Mouse (Mus musculus) CD8-positive naive resting alpha-beta T cell, adult 2 months (primary cell): Measurements from ENCODE around the gene E130311K13Rik.

Experiments
- DNase-seq, 2 experiments: peaks; one replicate each; pipeline ENCODE4 v3.0.0; 2022; ENCODE audit warnings: low read depth in 2 of 2, low spot score in 2 of 2

E130311K13Rik gene

DNA sequence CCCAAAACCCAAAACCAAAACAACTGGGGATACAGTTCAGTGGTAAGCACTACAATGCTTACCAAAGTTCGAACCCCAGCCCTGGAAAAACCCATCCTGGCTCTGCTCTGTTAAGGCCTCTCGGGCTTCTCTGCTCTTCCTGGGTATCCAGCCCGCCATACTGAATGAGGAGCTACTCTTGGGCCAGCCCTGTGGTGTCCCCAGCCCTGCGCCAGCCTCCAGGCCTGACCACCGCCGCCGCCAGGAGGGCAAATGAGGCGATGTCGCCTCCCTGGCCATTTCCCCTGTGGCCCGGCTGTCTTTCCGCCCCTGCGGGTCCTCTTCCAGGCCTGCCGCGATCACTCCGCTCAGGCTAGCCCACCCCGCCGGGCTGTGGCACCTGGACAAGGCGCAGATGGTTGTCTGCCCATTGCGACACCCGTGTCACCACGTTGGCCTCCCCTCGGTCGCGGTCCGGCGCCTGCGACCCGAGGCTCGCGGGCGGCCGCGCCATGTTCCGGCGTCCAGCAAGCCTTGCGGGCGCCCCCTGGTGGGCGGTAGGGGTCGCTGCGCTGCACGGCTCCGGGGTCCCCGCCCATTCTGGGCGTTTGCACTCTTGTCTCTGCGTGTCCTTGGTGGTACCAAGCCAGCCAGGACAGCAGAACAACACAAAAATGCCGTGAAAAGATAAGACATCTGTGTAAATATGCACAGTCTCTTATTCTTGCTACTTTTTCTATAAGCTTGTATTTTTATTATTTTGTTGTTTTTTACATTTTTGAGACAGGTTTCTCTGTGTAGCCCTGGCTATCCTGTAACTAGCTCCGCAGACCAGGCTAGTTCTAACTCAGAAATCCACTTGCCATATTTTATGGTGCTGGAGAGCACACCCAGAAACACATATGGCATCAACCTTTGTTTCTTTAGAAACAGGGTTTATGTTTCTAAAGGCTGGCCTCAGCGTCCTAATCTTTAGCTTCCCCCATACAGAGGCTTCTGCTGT is at the start of gene E130311K13Rik:
E130311K13Rik (minus strand) TSS at position 595 of the 982 bp plus-strand sequence.
- DNase-seq = peak; percentile 79 to 83

DNA sequence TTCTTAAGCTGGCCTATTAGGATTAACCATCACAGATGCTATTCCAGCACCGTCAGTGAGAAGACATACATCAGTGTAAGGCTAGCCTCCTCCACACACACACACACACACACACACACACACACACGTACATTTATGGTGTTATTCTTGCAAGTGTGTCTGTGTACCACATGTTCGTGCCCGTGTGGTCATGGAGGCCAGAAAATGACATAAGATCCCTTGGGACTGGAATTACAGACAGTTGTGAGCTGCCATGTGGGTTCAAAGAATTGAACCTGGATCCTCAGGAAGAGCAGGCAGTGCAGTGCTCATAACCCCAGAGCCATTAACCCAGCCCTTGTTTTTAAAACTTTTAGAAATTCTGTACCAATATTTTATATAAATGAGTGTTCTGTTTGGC is 48.6 kb upstream of the E130311K13Rik start:
- no peak for DNase-seq

DNA sequence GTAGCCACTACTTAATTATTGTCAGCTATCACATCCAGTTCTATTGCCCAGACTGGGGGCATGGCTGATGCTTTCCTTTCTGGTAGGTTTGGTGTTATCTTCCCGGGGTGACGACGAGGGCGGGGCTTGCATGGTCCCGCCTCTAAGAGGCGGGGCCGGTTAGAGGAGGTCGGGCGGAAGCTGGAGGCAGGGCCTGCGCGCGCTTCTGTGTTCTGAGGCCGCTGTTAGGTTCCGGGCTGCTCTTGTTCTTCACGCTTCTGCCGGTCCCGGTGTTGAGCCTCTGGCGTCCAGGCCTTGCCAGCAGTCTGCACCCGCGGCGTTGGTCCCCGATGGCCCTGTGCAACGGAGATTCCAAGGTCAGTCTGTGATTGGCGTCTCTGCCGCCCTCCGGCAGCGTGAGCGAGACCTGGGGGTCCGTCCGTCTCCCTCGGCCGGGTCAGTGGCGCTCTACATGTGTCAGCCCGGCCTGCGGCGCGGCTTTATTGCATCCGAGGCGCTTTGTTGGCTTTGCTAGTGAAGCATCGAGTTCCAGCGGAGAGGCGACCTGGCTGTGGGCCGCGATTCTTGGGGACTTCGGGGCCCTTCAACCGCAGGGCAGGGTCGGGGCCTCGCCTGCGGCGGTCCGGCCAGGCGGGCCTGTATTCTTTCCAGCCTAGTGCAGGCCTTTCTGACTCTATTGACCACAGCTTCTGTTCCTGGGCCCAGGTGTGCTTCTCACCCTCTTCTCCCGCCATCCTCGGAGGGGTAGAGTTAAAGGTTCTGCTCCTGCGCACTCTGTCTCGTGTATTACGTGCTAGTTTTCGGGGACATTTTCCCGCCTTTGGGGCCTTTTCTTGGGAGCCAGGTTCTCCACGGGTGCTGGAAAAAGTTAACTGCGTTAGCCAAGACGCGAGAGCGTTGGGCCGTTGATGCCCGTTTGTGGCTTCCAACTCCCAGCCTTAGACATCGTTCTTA is 47.0 kb upstream of the E130311K13Rik start, which contains the start of gene Gmps:
Gmps (plus strand) TSS at position 152 of the 954 bp plus-strand sequence.
- peak; percentile 90 to 94 for DNase-seq

DNA sequence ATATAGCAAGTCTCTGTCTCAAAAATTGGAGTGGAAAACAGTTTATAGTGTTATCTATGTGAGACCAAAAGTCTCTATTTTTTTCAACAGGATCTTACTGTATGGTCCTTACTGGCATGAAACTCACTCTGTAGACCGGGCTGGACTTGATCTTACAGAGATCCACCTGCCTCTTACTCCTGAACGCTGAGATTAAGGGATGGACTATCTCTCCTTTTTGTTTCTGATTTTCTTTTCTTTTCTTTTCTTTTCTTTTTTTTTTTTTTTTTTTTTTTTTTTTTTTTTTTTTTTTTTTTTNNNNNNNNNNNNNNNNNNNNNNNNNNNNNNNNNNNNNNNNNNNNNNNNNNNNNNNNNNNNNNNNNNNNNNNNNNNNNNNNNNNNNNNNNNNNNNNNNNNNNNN is 36.7 kb upstream of the E130311K13Rik start:
- DNase-seq = no peak

DNA sequence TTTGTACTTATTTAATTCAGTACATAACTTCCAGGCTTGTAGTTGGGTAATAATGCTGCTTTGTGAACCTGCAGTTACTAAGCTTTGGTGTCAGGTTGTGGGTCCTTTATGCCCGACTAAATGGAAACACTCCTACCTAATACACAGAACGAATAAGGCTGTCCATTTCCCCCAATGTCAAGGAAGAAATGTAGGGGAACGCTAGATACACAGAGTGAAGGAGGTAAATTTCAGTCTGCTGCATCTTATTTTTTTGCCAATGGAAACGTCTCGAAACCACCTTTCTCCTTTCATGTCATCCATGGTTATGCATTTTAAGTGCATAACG is 35.6 kb upstream of the E130311K13Rik start:
- no peak for DNase-seq

DNA sequence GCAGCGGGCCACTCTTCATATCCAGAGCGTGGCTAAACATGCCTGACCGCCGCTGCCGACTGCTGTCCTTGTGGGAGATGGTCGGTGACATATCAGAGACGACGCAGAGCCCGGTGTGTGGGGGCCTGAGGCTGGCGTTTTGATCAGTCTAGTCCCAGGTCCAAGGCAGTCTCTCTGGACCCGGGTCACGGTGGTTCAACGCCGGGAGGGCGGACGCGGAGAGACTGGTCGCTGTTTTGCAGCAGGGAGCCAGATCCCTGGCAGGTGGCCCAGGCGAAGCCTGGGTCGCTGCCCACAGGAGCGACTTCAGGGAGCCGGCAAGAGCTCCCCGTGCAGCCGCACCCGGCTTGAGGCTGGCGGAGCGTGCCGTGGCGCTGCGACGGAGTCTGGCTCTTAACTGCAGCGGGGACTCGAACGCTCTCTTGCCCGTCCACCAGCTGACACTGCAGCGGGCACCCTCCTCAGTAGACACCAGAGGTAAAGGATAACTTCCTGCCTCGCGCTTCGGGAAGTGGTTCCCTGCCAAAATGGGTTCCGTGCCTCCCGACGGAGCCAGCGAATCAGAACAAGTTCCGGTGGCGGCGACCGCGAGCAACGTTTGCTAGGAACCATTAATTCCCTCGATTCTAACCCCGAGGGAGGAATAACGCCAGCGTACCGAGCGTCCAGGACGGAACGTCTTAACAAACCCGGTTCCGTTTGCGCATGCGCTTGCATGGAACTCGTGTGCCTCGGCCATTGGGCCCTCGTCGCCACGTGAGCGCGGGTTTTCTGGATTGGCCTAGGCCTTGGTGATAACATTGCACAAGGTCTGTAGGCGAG is 35.0 kb upstream of the E130311K13Rik start, which contains the start of gene Slc33a1:
Slc33a1 (minus strand) TSS at position 669 of the 822 bp plus-strand sequence.
- peak; percentile 98 for DNase-seq

DNA sequence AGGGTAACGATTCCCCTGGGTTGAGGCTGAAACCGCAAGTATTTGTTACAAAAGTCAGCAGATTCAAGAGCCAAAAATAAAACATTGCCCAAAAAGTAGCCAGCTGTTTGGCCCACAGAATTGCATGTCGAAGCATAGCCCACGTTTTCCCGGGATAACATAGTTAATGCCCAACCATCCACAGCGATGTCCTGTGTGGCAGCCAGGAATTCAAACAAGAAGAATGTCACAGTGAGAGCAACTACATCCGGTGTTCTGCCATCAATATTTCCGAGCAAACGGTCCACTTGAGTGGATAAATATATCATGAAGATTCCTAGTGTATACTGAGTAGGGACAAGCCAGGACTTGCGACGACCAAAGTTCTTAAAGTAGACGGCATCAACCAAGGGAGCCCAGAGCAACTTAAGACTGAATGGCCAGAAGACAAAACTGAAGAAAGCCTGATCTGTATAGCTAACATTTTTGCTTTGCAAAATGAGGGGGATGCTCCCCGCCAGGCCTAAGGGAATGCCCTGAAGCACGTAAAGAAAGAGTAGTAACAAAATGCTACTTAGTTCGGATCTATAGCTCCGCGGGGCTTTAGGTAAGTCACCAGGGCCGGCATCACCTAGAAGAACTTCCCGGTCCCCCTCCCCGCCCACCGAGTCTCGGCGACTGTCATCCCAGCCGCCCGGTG is 34.3 kb upstream of the E130311K13Rik start:
- peak in 1 of 2 experiments; percentile 17 for DNase-seq

DNA sequence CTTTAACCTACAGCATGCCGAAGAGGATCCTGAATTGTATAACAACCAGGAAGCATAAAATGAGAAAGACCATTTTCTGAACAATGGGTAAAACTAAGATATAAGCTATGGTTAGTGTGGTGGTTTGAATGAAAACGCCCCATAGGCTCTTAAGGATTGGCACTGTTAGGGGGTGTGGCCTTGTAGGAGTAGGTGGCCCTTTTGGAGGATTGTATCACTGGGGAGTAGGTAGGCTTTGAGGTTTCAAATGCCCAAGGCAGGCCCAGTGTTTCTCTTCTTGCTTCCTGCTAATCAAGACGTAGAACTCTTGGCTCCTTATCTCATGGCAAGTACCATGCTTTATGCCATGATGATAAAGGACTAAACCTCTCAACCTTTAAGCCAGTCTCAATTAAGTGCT is 20.6 kb upstream of the E130311K13Rik start:
- DNase-seq = no peak

DNA sequence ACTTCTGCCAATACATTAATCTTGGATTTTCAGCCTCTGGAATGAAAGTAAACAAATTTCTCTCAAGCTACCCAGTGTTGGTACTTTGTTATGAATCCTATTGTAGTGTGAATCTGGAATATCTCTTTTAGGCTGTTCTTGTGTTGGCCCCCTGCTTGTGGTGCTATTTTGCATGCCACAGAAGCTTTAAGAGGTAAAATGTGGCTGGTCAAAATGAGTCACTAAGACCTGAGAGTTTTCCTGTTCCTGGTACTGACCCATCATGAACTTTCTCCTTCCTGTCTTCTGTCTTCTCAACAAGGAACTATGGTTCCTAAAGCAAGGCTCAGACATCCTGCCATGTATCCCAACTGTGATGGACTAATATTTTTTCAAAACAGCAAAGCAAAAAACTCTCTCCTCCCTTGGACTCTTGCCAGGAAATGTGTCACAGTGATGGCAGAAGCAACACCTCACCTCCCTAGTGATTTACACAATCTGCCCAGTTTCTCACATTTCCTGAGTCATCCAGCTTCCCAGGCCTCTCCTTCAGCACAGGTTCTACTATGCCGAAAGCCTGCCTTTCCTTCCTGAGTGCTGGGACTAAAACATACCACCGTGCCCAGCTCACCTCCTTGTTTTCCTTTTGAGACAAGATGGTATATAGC is 12.1 kb upstream of the E130311K13Rik start:
- no peak for DNase-seq

DNA sequence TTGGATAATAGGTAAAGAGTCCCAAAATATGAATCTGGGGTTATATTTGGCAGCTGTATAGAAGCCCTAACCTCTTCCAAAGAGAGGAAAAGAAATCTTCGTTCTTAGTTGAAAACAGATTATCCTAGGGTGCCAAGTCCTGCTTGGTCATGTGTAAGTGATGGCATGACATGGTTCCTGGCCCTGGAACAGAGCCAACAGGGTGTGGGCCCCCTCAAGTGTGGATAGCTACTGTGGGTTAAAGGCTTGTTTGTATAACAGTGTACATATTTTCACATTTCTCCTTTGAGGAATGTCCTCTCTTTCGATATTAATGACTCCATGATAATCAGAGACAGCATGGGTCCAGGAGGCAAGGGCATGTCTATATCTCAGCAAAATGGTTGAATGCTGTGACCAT is 9.7 kb upstream of the E130311K13Rik start:
- no peak for DNase-seq

DNA sequence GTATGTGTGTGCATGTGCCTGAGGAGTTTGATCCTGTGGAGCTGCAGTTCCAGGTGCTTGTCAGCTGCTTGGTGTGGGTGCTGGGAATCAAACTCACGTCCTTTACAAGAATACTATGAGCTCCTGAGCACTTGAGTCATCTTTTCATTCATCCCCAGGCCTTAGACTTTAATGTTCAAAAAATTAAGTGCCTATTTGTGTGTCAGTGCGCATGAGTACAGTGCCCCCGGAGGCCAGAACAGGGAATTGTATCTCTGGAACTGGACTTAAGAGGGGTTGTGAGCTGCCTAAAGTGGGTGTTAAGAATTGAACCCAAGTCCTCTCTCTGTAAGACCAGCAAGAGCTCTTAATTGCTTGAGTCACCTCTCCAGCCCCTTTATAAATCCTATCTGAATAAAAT is 9.6 kb downstream of the E130311K13Rik start:
- peak; percentile 4 to 21 for DNase-seq

DNA sequence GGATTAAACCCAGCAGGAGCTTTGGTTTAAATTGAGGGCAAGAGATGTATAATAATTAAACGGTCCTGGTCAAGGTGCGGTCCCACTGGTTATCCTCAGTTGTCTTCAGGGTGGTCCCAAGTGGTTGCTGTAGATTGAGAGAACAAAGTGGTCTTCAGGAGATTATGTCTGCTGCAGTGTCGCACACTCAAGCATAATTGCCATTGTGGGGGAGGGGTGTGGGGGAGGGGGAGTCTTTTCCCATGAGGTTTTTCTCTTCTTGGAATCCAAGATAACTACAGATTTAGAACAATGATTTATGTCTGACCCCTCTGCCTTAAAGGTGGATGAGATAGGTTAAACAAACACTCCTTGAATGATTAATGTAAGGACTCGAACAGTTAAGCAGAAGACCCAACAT is 19.0 kb downstream of the E130311K13Rik start:
- DNase-seq = no peak

DNA sequence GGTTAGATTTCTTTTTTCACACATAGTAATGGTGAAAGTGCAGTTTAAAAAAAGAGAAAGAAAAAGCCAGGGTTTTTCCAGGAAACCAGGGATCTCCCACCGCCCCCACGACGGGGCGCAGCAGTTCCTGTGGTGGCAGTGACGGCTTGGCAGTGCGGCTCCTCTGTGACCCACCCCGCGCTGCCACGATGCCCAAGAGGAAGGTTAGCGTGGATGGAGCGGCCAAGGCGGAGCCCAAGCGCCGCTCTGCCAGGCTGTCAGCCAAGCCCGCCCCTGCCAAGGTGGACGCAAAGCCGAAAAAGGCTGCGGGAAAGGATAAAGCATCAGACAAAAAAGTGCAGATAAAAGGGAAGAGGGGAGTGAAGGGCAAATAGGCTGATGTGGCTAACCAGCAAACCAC is 24.0 kb downstream of the E130311K13Rik start:
- no peak for DNase-seq

DNA sequence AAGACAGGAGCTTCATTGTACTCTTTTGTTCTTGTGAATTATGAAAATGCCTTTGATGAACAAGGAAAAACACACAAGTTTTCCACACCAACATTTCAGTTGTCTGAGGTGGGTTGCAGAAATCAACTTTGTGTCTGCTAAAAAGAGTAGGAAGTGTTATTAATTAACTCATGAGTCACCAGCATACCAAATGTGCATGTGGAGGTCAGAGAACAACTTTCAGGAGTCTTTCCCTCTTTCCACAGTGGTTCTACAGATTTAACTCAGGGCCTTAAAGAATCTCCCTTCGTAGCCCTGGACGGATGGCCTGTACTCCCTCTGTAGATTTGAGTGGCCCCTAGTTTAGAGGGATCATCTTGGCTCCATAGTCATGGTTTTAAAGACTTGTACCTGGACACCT is 25.1 kb downstream of the E130311K13Rik start:
- no peak for DNase-seq

DNA sequence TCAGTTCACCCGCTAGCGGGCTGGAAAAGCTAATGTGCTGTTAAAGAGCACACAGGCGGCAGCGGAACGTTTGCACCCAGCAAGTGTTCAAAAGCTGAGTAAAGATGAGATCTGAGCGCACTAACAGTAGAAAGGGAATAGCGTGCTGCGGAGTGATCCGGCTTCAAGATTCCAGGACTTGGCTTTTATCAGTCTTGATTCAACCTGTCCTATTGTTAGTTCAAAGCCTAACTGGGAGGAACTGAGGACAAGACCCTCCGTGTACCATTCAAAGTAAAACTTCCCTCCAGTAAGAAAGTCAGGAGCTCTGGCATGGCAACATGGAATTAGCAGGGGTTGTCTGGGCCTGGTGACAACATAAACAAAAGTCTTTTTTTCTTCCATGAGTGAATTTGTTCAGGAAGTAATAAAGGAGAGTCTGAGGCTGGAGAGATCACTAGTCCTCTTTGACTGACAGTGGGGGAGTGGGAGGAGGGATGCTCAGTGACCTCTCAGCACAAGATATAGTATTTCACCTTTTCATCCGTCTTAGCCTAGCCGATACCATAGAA is 29.2 kb downstream of the E130311K13Rik start:
- DNase-seq = no peak

DNA sequence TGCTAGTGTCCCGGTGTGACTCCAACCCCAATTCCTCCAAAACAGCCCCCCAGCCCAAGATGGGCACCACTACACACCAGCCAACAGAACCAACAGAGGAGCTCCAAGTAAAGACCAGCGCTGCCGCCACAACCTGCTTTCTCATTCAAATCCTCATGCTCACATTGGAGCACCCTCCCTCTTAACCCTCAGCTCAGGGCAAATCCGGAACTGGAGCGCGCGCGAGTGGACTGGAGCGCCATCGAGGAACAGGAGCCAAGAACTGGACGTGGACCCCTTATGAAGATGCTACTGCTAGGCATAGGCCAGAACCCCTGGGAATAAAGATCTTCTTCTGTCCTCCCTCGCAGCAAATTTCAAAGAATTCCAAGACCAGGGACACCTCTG is 30.0 kb downstream of the E130311K13Rik start, which contains the start of gene Plch1:
Plch1 (minus strand) TSS at position 164 of the 387 bp plus-strand sequence.
- DNase-seq = peak; percentile 1 to 5

DNA sequence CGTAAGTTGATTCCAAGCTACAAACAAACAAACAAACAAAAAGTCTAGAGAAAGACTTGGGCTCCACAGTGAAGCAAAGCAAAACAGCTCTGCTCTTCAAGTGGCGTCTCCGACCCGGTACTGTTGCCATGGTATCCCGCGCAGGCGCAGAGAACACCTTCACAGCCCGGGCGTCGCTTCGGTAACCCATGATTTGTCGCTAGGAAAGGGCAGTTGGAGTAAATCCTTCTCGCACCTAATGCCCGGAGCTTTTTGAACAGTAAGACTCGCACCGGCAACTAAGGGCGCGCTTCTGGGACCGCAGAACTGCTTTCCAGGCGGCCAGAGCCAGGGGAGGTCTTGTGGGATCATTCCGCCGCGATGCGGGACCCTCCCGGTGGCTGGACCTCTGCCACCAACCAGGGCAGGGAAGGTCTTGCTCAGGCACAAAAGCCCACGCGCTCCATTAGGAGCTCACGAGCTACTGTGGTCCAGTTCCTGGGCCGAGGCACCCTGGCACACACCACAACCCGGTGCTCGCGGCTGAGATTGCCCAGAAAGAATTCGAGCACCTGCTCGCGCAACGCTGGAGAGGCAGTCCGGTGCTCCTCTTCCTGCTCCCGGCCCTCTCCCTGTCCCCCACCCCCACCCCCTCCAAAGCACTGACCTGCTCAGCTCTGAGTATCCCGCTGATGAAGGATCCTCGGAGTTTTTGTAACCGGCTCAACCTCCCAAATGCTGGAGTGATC is 30.5 kb downstream of the E130311K13Rik start:
- peak; percentile 5 to 24 for DNase-seq

DNA sequence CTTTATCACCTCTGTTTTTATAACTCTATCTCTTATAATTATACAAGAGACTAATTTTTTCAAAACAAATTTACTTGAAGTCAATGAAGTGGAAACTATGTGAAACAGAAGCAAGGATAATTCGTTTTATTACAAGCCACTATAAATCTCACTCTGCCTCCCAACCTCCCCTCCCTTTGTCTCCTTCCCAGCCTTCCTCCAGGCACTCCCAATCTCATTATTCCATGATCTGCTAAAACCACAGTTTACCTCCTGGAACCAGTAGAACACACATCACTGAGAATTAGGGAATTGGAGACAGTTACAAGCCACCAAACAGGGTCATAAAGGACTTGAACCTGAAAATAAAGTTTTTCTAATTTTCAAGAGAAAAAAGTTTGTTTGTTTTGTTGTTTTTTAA is 32.1 kb downstream of the E130311K13Rik start:
- DNase-seq = no peak

DNA sequence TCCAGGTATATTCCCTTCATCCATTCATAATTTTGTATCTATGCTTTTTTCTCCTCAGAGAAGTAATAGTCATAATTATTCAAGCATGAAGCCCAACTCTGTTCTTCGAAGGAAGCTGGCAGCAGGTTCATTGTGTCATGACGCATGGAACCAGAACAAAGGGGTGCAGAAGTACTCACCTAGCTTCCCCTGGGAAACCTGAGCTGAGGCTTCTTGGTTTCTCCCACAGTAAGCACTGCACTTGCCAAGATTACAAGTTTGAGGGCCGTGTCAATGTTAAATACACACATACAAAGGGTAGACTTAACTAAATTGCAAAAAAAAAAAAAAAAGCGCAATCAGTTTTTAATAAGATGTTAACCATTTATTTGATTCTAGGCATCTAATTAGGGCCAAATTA is 33.0 kb downstream of the E130311K13Rik start:
- DNase-seq = no peak
